Comparison of ENCODE assay signal across 8 mouse cellular contexts in genomic region chr7:116093466-116093850, GRCm38 (mm10). TPM values are rescaled to one million over a fixed set of nuclear protein-coding genes. Genes with fewer than 3 reads are reported as not detected.
A peak's percentile ranks its signal among the peaks of the same experiment; 100 is the strongest.
DNase-seq lines count a peak whose midpoint lies in the region; ATAC-seq and TF ChIP-seq lines count a peak whose summit lies in the region.

No protein-coding gene starts in this region.

- WGBS in lung, embryonic 15.5 days, result under 1% methylated on average over 19 of the region's 19 CpGs
- under 1% methylated on average over 19 of the region's 19 CpGs for WGBS in embryonic facial prominence, embryonic 15.5 days
- under 1% methylated on average over 19 of the region's 19 CpGs for WGBS in limb, embryonic 12.5 days
- WGBS in olfactory bulb, adult 2 months, result 0% methylated on average over 19 of the region's 19 CpGs

- peak overlapping the region; percentile 79 for H3K9ac ChIP-seq in lung, embryonic 15.5 days
- peak overlapping the region; percentile 59 for H3K9ac ChIP-seq in embryonic facial prominence, embryonic 15.5 days
- H3K9ac ChIP-seq in limb, embryonic 12.5 days (replicated peaks), result peak overlapping the region; percentile 87

- DNase-seq in lung, postnatal 25 days (ENCODE audit: low spot score), result no peak
- no peak for DNase-seq in natural killer cell, adult 2 months (ENCODE audit: low spot score in 2 of 2)
- no peak for DNase-seq in right cerebral cortex, postnatal 25 days
- DNase-seq in cerebellum, postnatal 36 days, result no peak

- TF ChIP-seq CTCF in olfactory bulb, adult 2 months (IDR thresholded peaks at IDR 0.05; ENCODE audit: insufficient read depth, low read depth, low read length), result no peak

- no peaks in the 10 kb centered on the region for H3K27me3 ChIP-seq in lung, embryonic 15.5 days
- no peaks in the 10 kb centered on the region for H3K27me3 ChIP-seq in embryonic facial prominence, embryonic 15.5 days
- H3K27me3 ChIP-seq in limb, embryonic 12.5 days, result no peaks in the 10 kb centered on the region

- H3K27ac ChIP-seq in lung, embryonic 15.5 days, result peak overlapping the region; percentile 88
- peak overlapping the region; percentile 93 for H3K27ac ChIP-seq in embryonic facial prominence, embryonic 15.5 days (replicated peaks)
- peak overlapping the region; percentile 93 for H3K27ac ChIP-seq in limb, embryonic 12.5 days
- peak overlapping the region; percentile 95 for H3K27ac ChIP-seq in olfactory bulb, adult 2 months (ENCODE audit: insufficient read depth, low read depth, low read length)

- peak overlapping the region; percentile 64 for H3K4me2 ChIP-seq in lung, embryonic 15.5 days
- peak overlapping the region; percentile 71 for H3K4me2 ChIP-seq in embryonic facial prominence, embryonic 15.5 days (replicated peaks)
- peak overlapping the region; percentile 83 for H3K4me2 ChIP-seq in limb, embryonic 12.5 days

- peaks cover 21% of the 10 kb centered on the region for H3K4me1 ChIP-seq in lung, embryonic 15.5 days
- H3K4me1 ChIP-seq in embryonic facial prominence, embryonic 15.5 days, result peaks cover 11% of the 10 kb centered on the region
- H3K4me1 ChIP-seq in limb, embryonic 12.5 days (replicated peaks), result peaks cover 18% of the 10 kb centered on the region
- H3K4me1 ChIP-seq in olfactory bulb, adult 2 months (ENCODE audit: control insufficient read depth, insufficient read depth, low read length), result peaks cover 2% of the 10 kb centered on the region; the same call in 1 of the 2 replicates

- H3K4me3 ChIP-seq in lung, embryonic 15.5 days, result peak overlapping the region; percentile 62
- H3K4me3 ChIP-seq in embryonic facial prominence, embryonic 15.5 days (replicated peaks), result peak overlapping the region; percentile 73
- peak overlapping the region; percentile 68 for H3K4me3 ChIP-seq in limb, embryonic 12.5 days (replicated peaks)
- peak overlapping the region; percentile 81 for H3K4me3 ChIP-seq in olfactory bulb, adult 2 months (ENCODE audit: insufficient read depth, low read depth, low read length)

- no peak for TF ChIP-seq POLR2A in olfactory bulb, adult 2 months (IDR thresholded peaks at IDR 0.05; ENCODE audit: insufficient read depth, low read depth, low read length)

- no peaks in the 10 kb centered on the region for H3K36me3 ChIP-seq in lung, embryonic 15.5 days
- H3K36me3 ChIP-seq in embryonic facial prominence, embryonic 15.5 days, result no peaks in the 10 kb centered on the region
- H3K36me3 ChIP-seq in limb, embryonic 12.5 days, result no peaks in the 10 kb centered on the region

- no peaks in the 10 kb centered on the region for H3K9me3 ChIP-seq in lung, embryonic 15.5 days
- H3K9me3 ChIP-seq in embryonic facial prominence, embryonic 15.5 days (replicated peaks), result no peaks in the 10 kb centered on the region
- no peaks in the 10 kb centered on the region for H3K9me3 ChIP-seq in limb, embryonic 12.5 days

- peak; percentile 86 for ATAC-seq in lung, embryonic 15.5 days (ENCODE audit: borderline replicate concordance, extremely low read depth, low FRiP score, low TSS enrichment)
- peak; percentile 83 for ATAC-seq in embryonic facial prominence, embryonic 15.5 days (ENCODE audit: insufficient number of reproducible peaks, low FRiP score, low TSS enrichment, low read depth)
- peak; percentile 86 for ATAC-seq in limb, embryonic 12.5 days (ENCODE audit: insufficient number of reproducible peaks, insufficient read depth, low FRiP score, low TSS enrichment, low read depth)

RNA-seq across cellular contexts. Expression of gene Gm4353, which starts 9.0 kb away (rescaled TPM):
- polyA plus RNA-seq in lung, embryonic 15.5 days (2015; fragmentation: Nextera tagmentation; extraction: Ambion mirVana), result 0.36 and 1.1 TPM in 2 replicates
- polyA plus RNA-seq in embryonic facial prominence, embryonic 15.5 days (2015; fragmentation: Nextera tagmentation; extraction: Ambion mirVana), result 0.71 and 1.7 TPM in 2 replicates
- polyA plus RNA-seq in limb, embryonic 12.5 days (2016; fragmentation: Nextera tagmentation; extraction: Ambion mirVana), result 1.5 and 1.6 TPM in 2 replicates
- not detected in 2 replicates for polyA plus RNA-seq in olfactory bulb, adult 2 months (2012; ENCODE audit: insufficient read depth, insufficient read length, low replicate concordance, missing spikeins)

RNA-seq across cellular contexts. Expression of gene 1110004F10Rik, which starts 54.3 kb away (rescaled TPM):
- polyA plus RNA-seq in lung, embryonic 15.5 days (2015; fragmentation: Nextera tagmentation; extraction: Ambion mirVana), result 254 and 260 TPM in 2 replicates
- polyA plus RNA-seq in embryonic facial prominence, embryonic 15.5 days (2015; fragmentation: Nextera tagmentation; extraction: Ambion mirVana), result 252 and 262 TPM in 2 replicates
- 318 and 335 TPM in 2 replicates for polyA plus RNA-seq in limb, embryonic 12.5 days (2016; fragmentation: Nextera tagmentation; extraction: Ambion mirVana)
- polyA plus RNA-seq in olfactory bulb, adult 2 months (2012; ENCODE audit: insufficient read depth, insufficient read length, low replicate concordance, missing spikeins), result 373 TPM in 1 of 2 replicates, not detected in the other

RNA-seq across cellular contexts. Expression of gene Sox6, which starts 54.9 kb away (rescaled TPM):
- polyA plus RNA-seq in lung, embryonic 15.5 days (2015; fragmentation: Nextera tagmentation; extraction: Ambion mirVana), result 23.1 and 24.1 TPM in 2 replicates
- polyA plus RNA-seq in embryonic facial prominence, embryonic 15.5 days (2015; fragmentation: Nextera tagmentation; extraction: Ambion mirVana), result 48.4 and 60.2 TPM in 2 replicates
- polyA plus RNA-seq in limb, embryonic 12.5 days (2016; fragmentation: Nextera tagmentation; extraction: Ambion mirVana), result 77.9 and 91.5 TPM in 2 replicates
- not detected in 2 replicates for polyA plus RNA-seq in olfactory bulb, adult 2 months (2012; ENCODE audit: insufficient read depth, insufficient read length, low replicate concordance, missing spikeins)

Comparison
In these comparisons a context has a peak if more than half of its experiments do, and no peak if none do; other contexts are left out.
1. RNA of gene Sox6, which starts 54.9 kb away (polyA plus RNA-seq): 77.9 to 91.5 TPM in limb, embryonic 12.5 days, 48.4 to 60.2 TPM in embryonic facial prominence, embryonic 15.5 days and 23.1 to 24.1 TPM in lung, embryonic 15.5 days; not detected in olfactory bulb, adult 2 months; every median in the first group is over 10 times any median in the second.
2. Peak in every context shown above with its lines, with median percentiles within 50 percentile points of each other: ATAC-seq, H3K27ac ChIP-seq, H3K4me2 ChIP-seq, H3K4me3 ChIP-seq and H3K9ac ChIP-seq.